Mouse (Mus musculus) myocyte (in vitro differentiated cells): ENCODE measurements around the gene Tac2.

Experiments
- CEBPB ChIP-seq: IDR thresholded peaks from 2 replicates; pipeline ENCODE4 v1.6.1; 2011; ENCODE audit warnings: mild to moderate bottlenecking, moderate library complexity; ENCODE audit not compliant: poor library complexity, insufficient read depth, severe bottlenecking
- E2F4 ChIP-seq: IDR thresholded peaks from one replicate; pipeline ENCODE4 v1.6.1; 2011; ENCODE audit warnings: mild to moderate bottlenecking, control low read depth, moderate library complexity; ENCODE audit not compliant: insufficient read depth
- MAX ChIP-seq: IDR thresholded peaks from one replicate; pipeline ENCODE4 v1.6.1; 2011; ENCODE audit warnings: low read depth, mild to moderate bottlenecking, control low read depth
- MYOD1 ChIP-seq, 3 experiments: IDR thresholded peaks; one replicate each; pipeline ENCODE4 v1.6.1; 2011; ENCODE audit warnings: control low read depth in 2 of 3, low read depth in 2 of 3, mild to moderate bottlenecking in 2 of 3, moderate library complexity in 1 of 3; ENCODE audit not compliant: insufficient read length in 2 of 3, control insufficient read depth in 1 of 3
- MYOG ChIP-seq, 3 experiments: IDR thresholded peaks; one replicate each; pipeline ENCODE4 v1.6.1; 2011; ENCODE audit warnings: control low read depth in 2 of 3, low read depth in 2 of 3, mild to moderate bottlenecking in 2 of 3; ENCODE audit not compliant: insufficient read length in 2 of 3, control insufficient read depth in 1 of 3, insufficient read depth in 1 of 3
- POLR2A ChIP-seq: IDR thresholded peaks from one replicate; pipeline ENCODE4 v1.6.1; 2011; ENCODE audit warnings: low read depth, mild to moderate bottlenecking, control low read depth, moderate library complexity; ENCODE audit not compliant: insufficient read length
- REST ChIP-seq: IDR thresholded peaks from one replicate; pipeline ENCODE4 v1.6.1; 2011; ENCODE audit warnings: mild to moderate bottlenecking, control low read depth, moderate library complexity; ENCODE audit not compliant: insufficient read depth, insufficient read length
- TCF12 ChIP-seq: IDR thresholded peaks from one replicate; pipeline ENCODE4 v1.6.1; 2011; ENCODE audit warnings: mild to moderate bottlenecking, control low read depth; ENCODE audit not compliant: poor library complexity, insufficient read depth, severe bottlenecking
- TCF3 ChIP-seq: IDR thresholded peaks from one replicate; pipeline ENCODE4 v1.6.1; 2011; ENCODE audit warnings: low read depth, control low read depth; ENCODE audit not compliant: insufficient read length
- USF1 ChIP-seq: IDR thresholded peaks from one replicate; pipeline ENCODE4 v1.6.1; 2011; ENCODE audit warnings: low read depth, mild to moderate bottlenecking, control low read depth, moderate library complexity

DNA sequence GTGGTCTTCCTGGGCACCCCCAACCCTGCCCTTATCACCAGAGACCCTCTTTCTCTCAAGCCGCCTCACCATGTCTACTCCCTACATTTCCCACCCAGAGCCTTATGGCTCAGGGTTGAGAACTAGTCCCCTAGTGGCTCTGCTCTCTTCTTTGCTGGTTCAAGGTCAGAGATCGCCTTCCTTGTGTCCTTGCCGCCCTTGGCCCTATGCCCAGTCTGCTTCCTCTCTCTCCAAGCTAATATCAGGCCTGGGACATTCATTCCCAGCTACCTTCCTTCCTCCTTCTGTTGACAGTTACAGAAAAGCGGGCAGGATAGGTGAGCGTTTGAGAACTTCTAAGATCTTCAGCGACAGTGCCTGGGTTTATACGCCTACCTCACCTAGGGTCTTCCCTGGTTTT lies 16.6 kb upstream of the Tac2 start:
- TF ChIP-seq POLR2A: no peak
- no peak for TF ChIP-seq TCF12
- TF ChIP-seq MAX: no peak
- no peak for TF ChIP-seq E2F4
- no peak for TF ChIP-seq REST
- TF ChIP-seq TCF3: no peak
- TF ChIP-seq MYOD1 (IDR thresholded peaks at IDR 0.05; ENCODE audit: control insufficient read depth in 1 of 3, insufficient read length in 2 of 3, low read depth in 2 of 3): no peak
- TF ChIP-seq CEBPB: no peak
- no peak for TF ChIP-seq MYOG (IDR thresholded peaks at IDR 0.05; ENCODE audit: control insufficient read depth in 1 of 3, insufficient read depth in 1 of 3, insufficient read length in 2 of 3, low read depth in 2 of 3)
- TF ChIP-seq USF1: no peak
